Mouse (Mus musculus): Measurements from ENCODE around the gene Lpp. TPM values are rescaled to one million over a fixed set of nuclear protein-coding genes. Genes with fewer than 3 reads are reported as not detected.

The Lpp gene
- polyA plus RNA-seq, 1 experiment = 176 TPM

GRCm38 (mm10) chr16:24391901-24392300, 1.4 kb upstream of the Lpp start:
- Histone ChIP-seq H3K36me3 (ENCODE audit: control insufficient read depth, insufficient read depth, low read length) (no peaks in the 10 kb centered on the region), H3K27me3 (ENCODE audit: control insufficient read depth, insufficient read depth, low read length) (no peaks in the 10 kb centered on the region), H3K4me3 (ENCODE audit: control insufficient read depth, low read depth, low read length) (no peak overlapping the region), H3K27ac (ENCODE audit: control insufficient read depth, insufficient read depth, low read depth, low read length) (no peak overlapping the region), H3K4me1 (ENCODE audit: control insufficient read depth, insufficient read depth, low read length) (peaks cover 6% of the 10 kb centered on the region)
- TF ChIP-seq POLR2A (IDR thresholded peaks at IDR 0.05; ENCODE audit: control insufficient read depth, low read depth, low read length) = no peak
- TF ChIP-seq CTCF (IDR thresholded peaks at IDR 0.05; ENCODE audit: control insufficient read depth, insufficient read depth, insufficient replicate concordance, low read depth, low read length) = no peak

GRCm38 (mm10) chr16:24393556-24394210, 376 bp downstream of the Lpp start:
- Histone ChIP-seq H3K27me3 (ENCODE audit: control insufficient read depth, insufficient read depth, low read length) (no peaks in the 10 kb centered on the region), H3K4me3 (ENCODE audit: control insufficient read depth, low read depth, low read length) (peak overlapping the region; percentile 90), H3K4me1 (ENCODE audit: control insufficient read depth, insufficient read depth, low read length) (peaks cover 6% of the 10 kb centered on the region), H3K27ac (ENCODE audit: control insufficient read depth, insufficient read depth, low read depth, low read length) (peak overlapping the region; percentile 66), H3K36me3 (ENCODE audit: control insufficient read depth, insufficient read depth, low read length) (no peaks in the 10 kb centered on the region)
- TF ChIP-seq POLR2A (IDR thresholded peaks at IDR 0.05; ENCODE audit: control insufficient read depth, low read depth, low read length) = no peak
- no peak for TF ChIP-seq CTCF (IDR thresholded peaks at IDR 0.05; ENCODE audit: control insufficient read depth, insufficient read depth, insufficient replicate concordance, low read depth, low read length)

GRCm38 (mm10) chr16:24394211-24394991, 1.1 kb downstream of the Lpp start:
- peak overlapping the region; percentile 90 for H3K4me3 ChIP-seq (ENCODE audit: control insufficient read depth, low read depth, low read length)
- H3K4me1 ChIP-seq (ENCODE audit: control insufficient read depth, insufficient read depth, low read length) = peaks cover 6% of the 10 kb centered on the region
- no peaks in the 10 kb centered on the region for H3K27me3 ChIP-seq (ENCODE audit: control insufficient read depth, insufficient read depth, low read length)
- H3K36me3 ChIP-seq (ENCODE audit: control insufficient read depth, insufficient read depth, low read length) = no peaks in the 10 kb centered on the region
- no peak for TF ChIP-seq POLR2A (IDR thresholded peaks at IDR 0.05; ENCODE audit: control insufficient read depth, low read depth, low read length)
- no peak for TF ChIP-seq CTCF (IDR thresholded peaks at IDR 0.05; ENCODE audit: control insufficient read depth, insufficient read depth, insufficient replicate concordance, low read depth, low read length)
- no peak overlapping the region for H3K27ac ChIP-seq (ENCODE audit: control insufficient read depth, insufficient read depth, low read depth, low read length)

GRCm38 (mm10) chr16:24395100-24395499, 1.8 kb downstream of the Lpp start:
- Histone ChIP-seq H3K36me3 (ENCODE audit: control insufficient read depth, insufficient read depth, low read length) (no peaks in the 10 kb centered on the region), H3K27ac (ENCODE audit: control insufficient read depth, insufficient read depth, low read depth, low read length) (no peak overlapping the region), H3K27me3 (ENCODE audit: control insufficient read depth, insufficient read depth, low read length) (no peaks in the 10 kb centered on the region), H3K4me3 (ENCODE audit: control insufficient read depth, low read depth, low read length) (no peak overlapping the region), H3K4me1 (ENCODE audit: control insufficient read depth, insufficient read depth, low read length) (peaks cover 6% of the 10 kb centered on the region)
- TF ChIP-seq POLR2A (IDR thresholded peaks at IDR 0.05; ENCODE audit: control insufficient read depth, low read depth, low read length) (no peak), CTCF (IDR thresholded peaks at IDR 0.05; ENCODE audit: control insufficient read depth, insufficient read depth, insufficient replicate concordance, low read depth, low read length) (no peak)

- Histone ChIP-seq H3K27ac (ENCODE audit: control insufficient read depth, insufficient read depth, low read depth, low read length) (no peak overlapping the region), H3K4me1 (ENCODE audit: control insufficient read depth, insufficient read depth, low read length) (peaks cover 6% of the 10 kb centered on the region), H3K36me3 (ENCODE audit: control insufficient read depth, insufficient read depth, low read length) (no peaks in the 10 kb centered on the region), H3K4me3 (ENCODE audit: control insufficient read depth, low read depth, low read length) (no peak overlapping the region), H3K27me3 (ENCODE audit: control insufficient read depth, insufficient read depth, low read length) (no peaks in the 10 kb centered on the region)
- no peak for TF ChIP-seq POLR2A (IDR thresholded peaks at IDR 0.05; ENCODE audit: control insufficient read depth, low read depth, low read length)
- no peak for TF ChIP-seq CTCF (IDR thresholded peaks at IDR 0.05; ENCODE audit: control insufficient read depth, insufficient read depth, insufficient replicate concordance, low read depth, low read length)
Measured at GRCm38 (mm10) chr16:24396504-24396903, 3.2 kb downstream of the Lpp start.

DNA sequence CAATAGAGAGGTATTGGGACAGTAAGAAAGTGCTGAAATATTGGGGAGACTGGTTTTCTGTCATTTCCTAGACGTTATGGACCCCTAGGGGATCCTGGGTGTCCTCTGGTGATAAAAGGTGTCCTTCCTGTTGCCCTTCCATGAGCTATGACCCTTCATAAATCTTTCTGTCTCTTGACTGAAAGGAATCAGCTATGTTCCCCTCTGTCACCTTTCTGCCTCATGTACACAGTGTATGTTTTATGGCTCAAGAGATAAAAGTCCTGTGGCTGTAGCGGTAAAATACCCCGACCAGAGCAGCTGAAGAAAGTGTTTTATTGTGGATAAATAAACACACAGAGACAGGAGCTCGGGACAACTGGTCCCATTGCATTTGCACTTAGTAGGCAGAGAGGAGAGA, 5.2 kb downstream of the Lpp start:
- Histone ChIP-seq H3K4me3 (ENCODE audit: control insufficient read depth, low read depth, low read length) (no peak overlapping the region), H3K36me3 (ENCODE audit: control insufficient read depth, insufficient read depth, low read length) (no peaks in the 10 kb centered on the region), H3K27me3 (ENCODE audit: control insufficient read depth, insufficient read depth, low read length) (no peaks in the 10 kb centered on the region), H3K27ac (ENCODE audit: control insufficient read depth, insufficient read depth, low read depth, low read length) (no peak overlapping the region), H3K4me1 (ENCODE audit: control insufficient read depth, insufficient read depth, low read length) (peaks cover 4% of the 10 kb centered on the region)
- no peak for TF ChIP-seq CTCF (IDR thresholded peaks at IDR 0.05; ENCODE audit: control insufficient read depth, insufficient read depth, insufficient replicate concordance, low read depth, low read length)
- no peak for TF ChIP-seq POLR2A (IDR thresholded peaks at IDR 0.05; ENCODE audit: control insufficient read depth, low read depth, low read length)

DNA sequence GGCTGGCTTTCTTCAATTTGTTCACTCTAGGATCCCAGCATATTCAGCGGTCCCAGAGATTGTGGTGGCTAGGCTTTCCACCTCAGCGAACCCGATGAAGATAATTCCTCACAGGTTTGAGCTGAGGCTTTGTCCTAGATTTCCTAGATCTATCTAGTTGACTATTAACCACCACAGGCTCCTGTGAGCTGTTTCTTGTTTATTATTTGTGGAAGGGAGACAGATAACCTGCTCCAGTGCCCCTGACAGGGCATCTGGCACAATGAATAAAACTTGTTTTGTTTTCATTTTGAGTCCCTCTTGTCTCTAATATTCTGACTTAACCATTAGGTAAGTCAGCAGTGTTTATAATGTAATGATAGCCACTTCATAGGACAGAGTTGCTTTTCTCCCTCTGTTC, 5.6 kb downstream of the Lpp start:
- H3K27ac ChIP-seq (ENCODE audit: control insufficient read depth, insufficient read depth, low read depth, low read length) = no peak overlapping the region
- no peak overlapping the region for H3K4me3 ChIP-seq (ENCODE audit: control insufficient read depth, low read depth, low read length)
- TF ChIP-seq CTCF (IDR thresholded peaks at IDR 0.05; ENCODE audit: control insufficient read depth, insufficient read depth, insufficient replicate concordance, low read depth, low read length) (no peak), POLR2A (IDR thresholded peaks at IDR 0.05; ENCODE audit: control insufficient read depth, low read depth, low read length) (no peak)
- peaks cover 4% of the 10 kb centered on the region for H3K4me1 ChIP-seq (ENCODE audit: control insufficient read depth, insufficient read depth, low read length)
- no peaks in the 10 kb centered on the region for H3K27me3 ChIP-seq (ENCODE audit: control insufficient read depth, insufficient read depth, low read length)
- no peaks in the 10 kb centered on the region for H3K36me3 ChIP-seq (ENCODE audit: control insufficient read depth, insufficient read depth, low read length)

Data from testis, adult 2 months (tissue).